Mouse (Mus musculus) megakaryocyte, embryonic 14.5 days (primary cell): ENCODE data around the gene Atp13a2. TPM values are rescaled to one million over a fixed set of nuclear protein-coding genes. Genes with fewer than 3 reads are reported as not detected.

Source experiments
- H3K27me3 ChIP-seq: replicated peaks from 2 replicates; pipeline ENCODE3; 2012; ENCODE audit warnings: inconsistent platforms
- H3K36me3 ChIP-seq: replicated peaks from 2 replicates; pipeline ENCODE3; 2012; ENCODE audit warnings: low read length, inconsistent platforms, mixed read lengths
- H3K4me1 ChIP-seq: 2 replicates; pipeline ENCODE4 v1.6.1; 2012; ENCODE audit warnings: inconsistent platforms
- H3K4me3 ChIP-seq: replicated peaks from 2 replicates; pipeline ENCODE3; 2012; ENCODE audit warnings: moderate library complexity, mild to moderate bottlenecking, inconsistent platforms
- H3K9me3 ChIP-seq: 2 replicates; pipeline ENCODE4 v1.6.1; 2012; ENCODE audit warnings: inconsistent platforms
- FLI1 ChIP-seq: IDR thresholded peaks from 2 replicates; pipeline ENCODE4 v1.6.1; 2012; ENCODE audit warnings: low read length, inconsistent platforms, mixed read lengths
- GATA1 ChIP-seq: IDR thresholded peaks from 3 replicates; pipeline ENCODE4 v1.6.1; 2012; ENCODE audit warnings: mixed read lengths, low read length, inconsistent platforms, borderline replicate concordance
- polyA plus RNA-seq: library from polyadenylated mRNA; stranded (reverse); fragments of >175 nt; gene quantifications from 2 replicates; pipeline ENCODE4 v1.2.3, GENCODE M21; 2012; ENCODE audit warnings: low replicate concordance; ENCODE audit not compliant: insufficient read depth

The Atp13a2 gene
- polyA plus RNA-seq, 1 experiment: 373 TPM

DNA sequence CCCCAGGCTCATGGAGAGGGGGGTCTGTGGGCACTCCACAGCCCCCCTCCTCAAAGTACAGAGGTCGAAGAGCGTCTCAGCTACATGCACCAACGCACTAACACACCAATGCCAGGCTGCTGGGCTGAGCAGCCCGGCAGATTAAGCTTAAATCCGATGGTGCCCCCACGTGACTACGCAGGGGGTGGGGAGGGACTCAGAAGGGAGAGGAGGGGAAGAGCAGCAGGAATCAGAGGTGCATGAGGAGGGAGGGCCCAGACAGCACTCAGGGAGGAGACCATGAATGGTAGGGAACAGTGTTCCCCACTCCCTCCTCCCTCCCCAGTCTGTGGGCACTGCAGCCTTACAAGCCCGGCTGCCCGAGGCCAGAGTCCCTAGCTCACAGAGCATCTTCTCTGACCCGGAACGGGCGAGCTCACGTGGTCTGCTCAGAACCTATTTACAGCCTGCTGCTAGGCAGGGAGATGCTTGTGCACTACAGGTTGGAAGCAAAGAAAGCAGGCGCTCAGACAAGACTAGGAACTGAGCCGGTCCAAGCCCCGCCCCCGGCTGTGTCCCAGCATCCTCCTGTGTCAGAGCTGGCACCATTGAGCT lies 67.0 kb downstream of the Atp13a2 start:
- Histone ChIP-seq H3K4me3 (no peak overlapping the region), H3K36me3 (peaks cover 2% of the 10 kb centered on the region), H3K27me3 (peaks cover 30% of the 10 kb centered on the region), H3K4me1 (peaks cover 2% of the 10 kb centered on the region; the same call in 1 of the 2 replicates), H3K9me3 (no peaks in the 10 kb centered on the region)
- no peak for TF ChIP-seq GATA1
- no peak for TF ChIP-seq FLI1

Other genes starting within 250 kb of the Atp13a2 start
- gene Padi6, start 244.2 kb upstream of the Atp13a2 start, polyA plus RNA-seq: not detected in 2 replicates
- 3.1 and 5.3 TPM in 2 replicates for gene Padi4, start 212.6 kb upstream of the Atp13a2 start, polyA plus RNA-seq
- 0.02 TPM in 1 of 2 replicates, not detected in the other for gene Padi3, start 176.2 kb upstream of the Atp13a2 start, polyA plus RNA-seq
- gene Padi1, start 141.1 kb upstream of the Atp13a2 start, polyA plus RNA-seq: 0.29 TPM in 1 of 2 replicates, not detected in the other
- 3.3 and 3.8 TPM in 2 replicates for gene Padi2, start 80.5 kb upstream of the Atp13a2 start, polyA plus RNA-seq
- 129 and 181 TPM in 2 replicates for gene Sdhb, start 25.7 kb upstream of the Atp13a2 start, polyA plus RNA-seq
- gene Mfap2, start 23.5 kb downstream of the Atp13a2 start, polyA plus RNA-seq: not detected in 2 replicates
- gene Crocc, start 73.7 kb downstream of the Atp13a2 start, polyA plus RNA-seq: 4.0 and 4.2 TPM in 2 replicates
- gene Necap2, start 91.5 kb downstream of the Atp13a2 start, polyA plus RNA-seq: 110 and 207 TPM in 2 replicates
- gene Spata21, start 101.5 kb downstream of the Atp13a2 start, polyA plus RNA-seq: not detected in 2 replicates
- gene Szrd1, start 152.9 kb downstream of the Atp13a2 start, polyA plus RNA-seq: 136 and 184 TPM in 2 replicates
- gene Fbxo42, start 161.0 kb downstream of the Atp13a2 start, polyA plus RNA-seq: 9.1 and 10.9 TPM in 2 replicates
- not detected in 2 replicates for gene Rsg1, start 227.1 kb downstream of the Atp13a2 start, polyA plus RNA-seq